11 mouse cellular contexts compared by ENCODE assay signal in genomic region chrX:96144960-96145488, GRCm38 (mm10). TPM values are rescaled to one million over a fixed set of nuclear protein-coding genes. Genes with fewer than 3 reads are reported as not detected.
A peak's percentile ranks its signal among the peaks of the same experiment; 100 is the strongest.
DNase-seq lines count a peak whose midpoint lies in the region; ATAC-seq and TF ChIP-seq lines count a peak whose summit lies in the region.
"Had no signal": no experiment of that assay in that cellular context is flagged by ENCODE, and none has a peak within 500 bp of the region (broad histone marks: within the 10 kb centered on the region; RNA-seq: fewer than 3 reads in every experiment).

No protein-coding gene starts in this region.

- TF ChIP-seq CTCF in layer of hippocampus, adult 2 months (conservative IDR thresholded peaks at IDR 0.05) = peak; percentile 73
- no peak for TF ChIP-seq CTCF in bone marrow macrophage, adult 2 months (IDR thresholded peaks at IDR 0.05; ENCODE audit: low read depth, low read length)

- no peak overlapping the region for H3K27ac ChIP-seq in forebrain, embryonic 13.5 days
- H3K27ac ChIP-seq in forebrain, embryonic 11.5 days (ENCODE audit: low read depth, low read length) = no peak overlapping the region
- H3K27ac ChIP-seq in layer of hippocampus, adult 2 months = no peak overlapping the region
- peak overlapping the region; percentile 49 for H3K27ac ChIP-seq in bone marrow macrophage, adult 2 months (ENCODE audit: insufficient read depth, low read depth, low read length)
- H3K27ac ChIP-seq: midbrain, embryonic 12.5 days had no signal

- no peaks in the 10 kb centered on the region for H3K9me3 ChIP-seq in forebrain, embryonic 13.5 days (replicated peaks)
- H3K9me3 ChIP-seq in forebrain, embryonic 11.5 days (ENCODE audit: control insufficient read depth, low read length) = no peaks in the 10 kb centered on the region
- H3K9me3 ChIP-seq: midbrain, embryonic 12.5 days had no signal

- H3K4me3 ChIP-seq in forebrain, embryonic 13.5 days = no peak overlapping the region
- H3K4me3 ChIP-seq in forebrain, embryonic 11.5 days (ENCODE audit: low read depth, low read length) = no peak overlapping the region
- H3K4me3 ChIP-seq in layer of hippocampus, adult 2 months = no peak overlapping the region
- H3K4me3 ChIP-seq in bone marrow macrophage, adult 2 months (ENCODE audit: insufficient read depth, low read length) = no peak overlapping the region
- H3K4me3 ChIP-seq: erythroblast, embryonic 14.5 days; midbrain, embryonic 12.5 days had no signal

- no peak overlapping the region for H3K4me2 ChIP-seq in forebrain, embryonic 13.5 days
- H3K4me2 ChIP-seq in forebrain, embryonic 11.5 days (ENCODE audit: low read depth, low read length, severe bottlenecking) = no peak overlapping the region
- H3K4me2 ChIP-seq: midbrain, embryonic 12.5 days had no signal

- 82% methylated on average over 3 of the region's 3 CpGs for WGBS in forebrain, embryonic 13.5 days
- WGBS in forebrain, embryonic 11.5 days = 93% methylated on average over 3 of the region's 3 CpGs

- ATAC-seq in forebrain, embryonic 13.5 days = peak; percentile 50; the same call in 1 of the 2 replicates
- no peak for ATAC-seq in forebrain, embryonic 11.5 days (replicated peaks; ENCODE audit: low FRiP score)
- ATAC-seq in megakaryocyte-erythroid progenitor cell, adult 5-6 weeks (replicated peaks; ENCODE audit: low FRiP score, low TSS enrichment, poor library complexity, severe bottlenecking) = 0 out of 2 replicates have a peak, but pooled peaks have one; percentile 52

- H3K27me3 ChIP-seq in forebrain, embryonic 13.5 days = no peaks in the 10 kb centered on the region
- H3K27me3 ChIP-seq in forebrain, embryonic 11.5 days (ENCODE audit: control insufficient read depth, insufficient read depth, low read length) = no peaks in the 10 kb centered on the region
- H3K27me3 ChIP-seq: midbrain, embryonic 12.5 days had no signal

- H3K9ac ChIP-seq in forebrain, embryonic 13.5 days = no peak overlapping the region
- no peak overlapping the region for H3K9ac ChIP-seq in forebrain, embryonic 11.5 days (ENCODE audit: low read length)
- H3K9ac ChIP-seq: midbrain, embryonic 12.5 days had no signal

- no peaks in the 10 kb centered on the region for H3K4me1 ChIP-seq in forebrain, embryonic 13.5 days
- H3K4me1 ChIP-seq in forebrain, embryonic 11.5 days (replicated peaks; ENCODE audit: control insufficient read depth, insufficient read depth, low read length) = no peaks in the 10 kb centered on the region
- peaks cover 29% of the 10 kb centered on the region for H3K4me1 ChIP-seq in bone marrow macrophage, adult 2 months (ENCODE audit: control insufficient read depth, insufficient read depth, low read length)
- H3K4me1 ChIP-seq: midbrain, embryonic 12.5 days had no signal

- H3K36me3 ChIP-seq in forebrain, embryonic 13.5 days (ENCODE audit: poor library complexity, severe bottlenecking) = no peaks in the 10 kb centered on the region
- H3K36me3 ChIP-seq in forebrain, embryonic 11.5 days (ENCODE audit: control insufficient read depth, insufficient read depth, low read length) = no peaks in the 10 kb centered on the region
- H3K36me3 ChIP-seq: midbrain, embryonic 12.5 days had no signal

- no peak for DNase-seq in forebrain, embryonic 11.5 days (ENCODE audit: low spot score)
- DNase-seq in layer of hippocampus, adult 2 months (ENCODE audit: low spot score in 2 of 2) = no peak
- no peak for DNase-seq in layer of hippocampus, postnatal 36 days
- DNase-seq in urinary bladder, postnatal 36 days (ENCODE audit: low spot score in 2 of 2) = no peak
- DNase-seq in spleen, postnatal 10 days (ENCODE audit: low spot score in 2 of 2) = no peak
- DNase-seq: thymus, postnatal 36 days had no signal

- no peak for TF ChIP-seq POLR2A in bone marrow macrophage, adult 2 months (IDR thresholded peaks at IDR 0.05; ENCODE audit: borderline replicate concordance, low read depth, low read length)

RNA-seq across cellular contexts. Expression of gene Msn, which starts 49.2 kb away (rescaled TPM):
- 50.7 and 54.1 TPM in 2 replicates for polyA plus RNA-seq in forebrain, embryonic 13.5 days (2015; fragmentation: Nextera tagmentation; extraction: Ambion mirVana)
- 106 and 107 TPM in 2 replicates for polyA plus RNA-seq in forebrain, embryonic 11.5 days (2014; fragmentation: Nextera tagmentation; extraction: Ambion mirVana)
- 10 to 100 TPM; 16.7 to 19.0 TPM for total RNA-seq in layer of hippocampus, adult 2 months (2021)
- total RNA-seq in layer of hippocampus, postnatal 36 days (2021) = 10 to 100 TPM; 15.4 to 19.1 TPM
- polyA plus RNA-seq in bone marrow macrophage, adult 2 months (2012; ENCODE audit: insufficient read depth, insufficient read length, missing spikeins) = 426 and 464 TPM in 2 replicates
- total RNA-seq in megakaryocyte-erythroid progenitor cell, adult 5-6 weeks (2014; fragmentation: Nextera tagmentation) = 98.9 and 111 TPM in 2 replicates
- 84.6 and 98.3 TPM in 2 replicates for total RNA-seq in megakaryocyte-erythroid progenitor cell, adult 5-6 weeks (2017)

Comparison
In these comparisons a context has a peak if more than half of its experiments do, and no peak if none do; other contexts are left out.
1. RNA of gene Msn, which starts 49.2 kb away (total RNA-seq): 84.6 to 111 TPM in megakaryocyte-erythroid progenitor cell, adult 5-6 weeks; 15.4 to 19.1 TPM in layer of hippocampus, postnatal 36 days and 16.7 to 19.0 TPM in layer of hippocampus, adult 2 months; every median in the first group is over 4 times any median in the second.